Mouse (Mus musculus): ENCODE data around the gene Krtap19-3.

DNA sequence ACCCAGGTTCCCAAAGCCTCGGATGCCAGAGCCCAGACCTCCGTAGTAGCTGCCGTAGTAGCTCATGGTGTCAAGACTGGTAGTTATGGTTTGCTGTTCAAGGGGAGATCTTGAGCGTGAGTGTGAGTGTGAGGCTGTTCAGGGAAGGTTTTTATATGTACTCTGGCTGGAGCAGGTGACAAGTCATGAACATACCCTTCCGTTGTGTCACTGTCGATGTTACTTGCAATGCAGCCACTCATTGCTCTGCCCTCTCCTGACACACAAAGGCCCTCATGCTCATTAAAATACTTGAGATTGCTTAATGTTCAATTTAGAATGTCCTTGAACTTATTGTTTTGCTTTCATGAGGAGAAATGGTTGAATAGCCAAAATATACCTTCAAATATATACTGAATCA lies 18.5 kb upstream of the Krtap19-3 start, which contains the start of gene Krtap19-5:
- TF ChIP-seq CTCF (IDR thresholded peaks at IDR 0.05; ENCODE audit: low read depth, low read length) (no peak), POLR2A (IDR thresholded peaks at IDR 0.05; ENCODE audit: extremely low read depth, insufficient read depth, low read length) (no peak)

Data from liver, adult 2 months (tissue).